Mouse (Mus musculus) kidney, postnatal 36 days (tissue): ENCODE data around the gene Hs3st3a1.

Experiments used
- DNase-seq, 2 experiments: peaks; one replicate each; pipeline ENCODE4 v3.0.0; 2021 to 2022; ENCODE audit warnings: mixed read lengths in 2 of 2

Gene Hs3st3a1

DNA sequence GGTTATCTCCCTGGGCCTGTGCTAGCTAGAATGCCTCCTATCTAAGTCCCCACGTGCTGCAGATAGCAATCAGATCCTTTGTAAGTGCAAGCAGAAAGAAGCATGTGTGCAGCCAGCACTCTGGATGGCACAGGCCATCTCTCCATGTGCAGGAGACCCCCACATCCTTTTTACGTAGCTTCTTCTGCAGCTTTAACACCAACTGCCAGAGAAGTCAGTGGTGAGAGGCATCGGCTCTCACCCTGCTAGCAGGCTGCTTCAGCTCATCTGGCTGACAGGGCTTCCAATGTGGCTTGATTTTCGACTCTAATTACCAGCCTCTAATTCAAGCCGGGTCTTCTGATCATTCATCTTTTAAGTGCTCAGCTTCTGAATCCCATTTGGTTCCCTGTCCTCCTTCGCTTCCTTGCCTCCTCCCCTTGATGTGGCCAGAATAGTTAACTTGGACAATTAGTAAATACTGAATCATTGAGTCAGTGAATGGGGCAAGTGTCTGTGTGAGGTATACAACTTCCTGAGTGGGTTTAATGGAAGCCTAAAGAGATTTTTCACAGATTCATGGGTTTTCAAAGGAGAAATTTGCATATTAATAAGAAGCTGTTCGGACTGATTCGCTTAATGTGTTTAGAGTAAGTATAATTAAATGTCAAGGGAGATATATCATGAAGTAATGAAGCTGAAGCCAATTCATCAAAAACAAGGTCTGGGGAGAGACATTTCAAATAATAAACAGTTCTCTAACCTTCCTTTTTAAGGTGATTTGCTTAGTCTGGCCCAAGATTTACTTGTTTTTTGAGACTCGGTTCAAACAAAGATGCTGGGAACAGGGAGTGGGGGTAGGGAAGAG is 54.7 kb downstream of the Hs3st3a1 start:
- no peak for DNase-seq

DNA sequence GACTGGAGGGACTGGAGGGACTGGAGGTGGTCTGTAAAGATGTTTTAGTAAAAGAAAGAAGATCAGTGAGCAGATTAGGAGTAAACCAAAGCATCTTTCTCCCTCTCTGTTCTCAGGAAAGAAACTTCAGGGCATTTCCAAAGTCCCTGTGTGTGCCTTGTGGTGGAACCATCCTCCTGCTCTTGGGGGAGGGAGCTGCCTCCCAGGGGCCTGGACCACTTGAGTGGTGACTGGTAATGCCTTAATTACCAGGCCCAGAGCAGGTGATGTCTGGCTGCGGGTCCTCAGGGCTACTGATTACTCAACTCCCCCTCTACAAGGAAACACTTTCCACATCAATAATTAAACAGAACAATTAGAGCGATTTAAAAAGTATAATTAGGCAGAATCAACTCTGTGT is 59.3 kb downstream of the Hs3st3a1 start:
- DNase-seq, result no peak

DNA sequence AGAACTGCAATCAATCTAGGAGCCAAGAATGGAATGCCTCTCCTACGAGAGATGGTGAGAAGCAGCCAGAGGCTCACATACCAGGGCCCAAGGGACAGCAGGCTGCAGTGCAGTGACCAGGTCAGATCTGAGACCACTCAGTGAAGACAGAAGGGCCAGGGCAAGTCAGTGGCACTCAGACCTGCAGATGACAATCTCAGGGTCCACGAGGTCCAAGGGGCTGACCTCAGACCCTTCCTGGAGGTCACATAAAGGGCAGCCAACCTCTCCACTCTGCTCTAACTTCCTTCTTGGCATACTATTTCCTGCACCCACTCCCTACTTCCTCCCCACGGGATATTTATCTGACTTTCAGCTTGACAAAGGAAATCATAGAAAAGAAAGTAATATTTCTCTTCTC is 60.8 kb downstream of the Hs3st3a1 start:
- peak; percentile 4 to 15 for DNase-seq

DNA sequence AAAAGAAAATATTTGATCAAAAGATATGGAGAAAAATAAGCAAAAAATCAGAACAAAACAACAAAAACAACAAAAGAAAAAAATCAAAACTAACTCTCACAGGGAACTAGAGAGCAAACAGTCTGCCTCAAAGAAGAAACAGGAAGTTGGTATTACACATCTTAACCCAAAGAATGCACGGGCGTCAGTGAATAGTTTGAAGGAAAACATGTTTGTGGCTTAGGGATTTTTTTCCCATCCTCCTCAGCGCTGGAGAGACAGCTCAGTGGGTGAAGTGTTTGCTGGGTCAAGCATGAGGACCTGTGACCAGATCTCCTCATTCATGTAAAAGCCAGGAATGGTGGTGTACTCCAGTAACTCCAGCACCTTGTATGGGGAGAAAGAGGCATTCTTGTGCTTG is 61.5 kb downstream of the Hs3st3a1 start:
- DNase-seq, result no peak

GRCm38 (mm10) chr11:64500536-64501112 is 65.5 kb downstream of the Hs3st3a1 start:
- no peak for DNase-seq

- DNase-seq, result no peak
These were observed 67.9 kb downstream of the Hs3st3a1 start for GRCm38 (mm10) chr11:64503040-64503439.

DNA sequence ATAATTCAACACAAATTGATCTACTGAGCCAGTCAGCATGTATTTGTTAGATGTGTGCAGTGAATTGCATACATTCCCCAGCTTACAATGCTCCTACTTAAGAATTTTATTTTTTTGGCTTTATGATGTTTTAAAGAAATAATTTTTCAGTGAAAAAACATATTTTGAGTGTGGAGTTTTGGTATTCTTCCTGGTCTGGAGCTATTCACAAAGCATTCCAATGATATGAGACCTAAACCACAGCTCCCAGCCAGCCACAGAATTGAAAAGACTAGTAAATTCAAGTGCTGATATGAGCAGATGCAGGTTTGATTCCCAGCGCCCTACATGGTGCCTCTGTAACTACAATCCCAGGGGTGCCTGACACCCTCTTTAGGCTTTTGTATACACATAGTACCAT is 70.8 kb downstream of the Hs3st3a1 start:
- DNase-seq, result no peak

- DNase-seq, result no peak
These were observed 71.9 kb downstream of the Hs3st3a1 start for GRCm38 (mm10) chr11:64507024-64507423.

DNA sequence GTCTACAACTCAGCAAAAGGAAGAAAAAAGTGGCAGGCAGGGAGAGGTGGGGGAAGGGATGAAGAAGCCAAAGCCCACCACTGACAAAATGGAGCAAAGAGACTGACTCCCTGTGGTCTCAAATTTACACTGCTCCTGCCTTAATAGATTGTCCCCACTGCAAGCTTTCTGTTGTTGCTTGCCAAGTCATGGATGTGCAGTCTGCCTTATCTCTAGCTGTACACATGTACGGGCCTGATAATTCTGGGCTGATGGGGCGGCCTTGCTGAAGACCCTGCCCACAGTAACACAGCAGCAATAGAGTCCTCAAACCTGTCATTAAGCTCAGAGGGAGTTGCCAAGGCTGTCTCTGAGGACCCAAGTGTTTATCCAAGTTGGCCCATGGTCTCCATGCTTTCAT is 74.0 kb downstream of the Hs3st3a1 start:
- no peak for DNase-seq

- no peak for DNase-seq
These were observed 77.2 kb downstream of the Hs3st3a1 start for GRCm38 (mm10) chr11:64512301-64512700.

- no peak for DNase-seq
These were observed 78.3 kb downstream of the Hs3st3a1 start for GRCm38 (mm10) chr11:64513419-64513818.

DNA sequence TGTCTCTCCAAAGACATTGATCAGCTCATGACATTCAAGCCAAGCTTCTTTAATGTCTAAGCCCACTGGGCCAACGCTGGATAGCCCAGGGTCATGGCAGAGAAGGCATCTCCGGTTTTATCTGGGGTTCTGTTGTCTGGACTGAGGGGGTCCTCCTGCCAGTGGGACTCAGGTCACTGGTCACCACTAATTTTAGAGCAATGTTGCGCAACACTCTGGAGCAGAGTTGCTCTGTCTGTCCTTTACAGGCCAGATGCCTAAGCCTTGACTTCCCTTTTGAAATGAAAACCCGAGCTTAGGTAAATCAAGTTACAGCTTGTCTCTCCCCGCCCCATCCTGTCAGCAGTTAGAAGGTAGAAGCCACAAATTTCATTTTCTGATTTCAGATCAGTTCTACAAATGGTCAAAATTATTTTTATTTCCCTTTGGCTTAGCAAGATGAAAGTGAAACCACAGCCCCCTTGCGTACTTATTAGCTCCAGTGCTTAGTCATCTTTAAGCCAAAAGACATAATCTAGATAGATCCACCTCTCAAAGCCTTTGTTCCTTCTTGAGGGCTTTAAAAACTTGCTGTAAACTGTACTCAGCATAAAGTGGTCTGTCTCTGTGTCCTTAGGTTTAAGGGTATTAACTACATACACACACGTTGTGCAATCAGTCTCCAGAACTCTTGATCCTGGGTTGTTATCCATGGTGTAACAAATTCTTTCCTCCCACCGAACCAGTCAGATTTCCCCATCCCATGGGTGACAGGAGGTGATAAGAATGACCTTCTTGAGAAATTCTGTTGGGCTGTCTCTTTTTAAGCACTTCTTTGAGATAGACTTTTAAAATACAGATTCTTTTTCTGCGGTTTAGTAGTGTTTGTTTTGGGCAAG is 81.8 kb downstream of the Hs3st3a1 start:
- DNase-seq, result no peak

GRCm38 (mm10) chr11:64518146-64518841 is 83.2 kb downstream of the Hs3st3a1 start:
- DNase-seq, result no peak

- DNase-seq, result no peak
These were observed 89.0 kb downstream of the Hs3st3a1 start for GRCm38 (mm10) chr11:64523993-64524570.

GRCm38 (mm10) chr11:64537230-64537629 is 102.1 kb downstream of the Hs3st3a1 start:
- no peak for DNase-seq

GRCm38 (mm10) chr11:64541866-64542265 is 106.7 kb downstream of the Hs3st3a1 start:
- no peak for DNase-seq

- DNase-seq, result no peak
These were observed 107.2 kb downstream of the Hs3st3a1 start for GRCm38 (mm10) chr11:64542335-64542734.

DNA sequence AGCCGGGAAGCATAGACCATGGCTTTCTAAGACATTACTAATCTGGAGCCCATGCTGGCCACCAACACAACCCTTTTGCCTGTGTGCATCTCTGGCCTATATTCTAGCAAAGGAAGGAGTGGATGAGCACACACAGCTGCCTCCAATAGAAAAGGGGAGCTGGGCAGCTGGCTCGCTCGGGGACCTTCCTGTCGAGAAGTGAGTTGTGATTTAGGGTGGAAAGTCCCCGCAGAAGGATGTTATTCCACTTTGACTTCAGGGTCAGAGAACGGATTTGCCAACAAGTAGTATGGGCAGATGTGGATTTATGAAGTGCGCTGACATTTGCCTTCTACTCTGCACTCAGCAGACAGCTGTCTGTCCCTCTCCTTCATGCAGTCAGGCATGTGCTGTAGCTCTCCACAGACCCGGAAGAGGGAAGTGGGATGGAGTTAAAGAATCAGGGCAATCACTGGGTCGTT is 108.1 kb downstream of the Hs3st3a1 start:
- no peak for DNase-seq

GRCm38 (mm10) chr11:64544236-64544635 is 109.1 kb downstream of the Hs3st3a1 start:
- DNase-seq, result peak in 1 of 2 experiments; percentile 0

GRCm38 (mm10) chr11:64549380-64549779 is 114.2 kb downstream of the Hs3st3a1 start:
- DNase-seq, result no peak

DNA sequence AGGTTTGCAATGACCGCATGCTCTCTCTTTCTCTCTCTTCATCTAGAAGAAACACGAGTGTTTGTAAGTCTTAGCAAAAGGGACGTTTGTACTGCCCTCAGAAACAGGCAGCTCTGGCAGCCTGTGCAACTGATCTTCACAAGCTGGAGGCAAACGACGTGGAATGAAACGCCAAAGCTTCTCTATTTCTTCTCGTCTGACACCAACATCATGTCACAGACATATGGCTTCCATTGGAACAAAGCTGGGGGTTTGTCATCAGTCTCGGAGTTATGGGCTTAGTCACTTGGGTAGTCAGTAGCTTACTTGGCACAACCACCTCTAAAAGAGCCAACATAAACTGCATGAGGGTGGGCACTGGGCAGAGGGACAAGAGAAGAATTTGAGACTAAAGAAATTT is 114.8 kb downstream of the Hs3st3a1 start:
- DNase-seq, result no peak

DNA sequence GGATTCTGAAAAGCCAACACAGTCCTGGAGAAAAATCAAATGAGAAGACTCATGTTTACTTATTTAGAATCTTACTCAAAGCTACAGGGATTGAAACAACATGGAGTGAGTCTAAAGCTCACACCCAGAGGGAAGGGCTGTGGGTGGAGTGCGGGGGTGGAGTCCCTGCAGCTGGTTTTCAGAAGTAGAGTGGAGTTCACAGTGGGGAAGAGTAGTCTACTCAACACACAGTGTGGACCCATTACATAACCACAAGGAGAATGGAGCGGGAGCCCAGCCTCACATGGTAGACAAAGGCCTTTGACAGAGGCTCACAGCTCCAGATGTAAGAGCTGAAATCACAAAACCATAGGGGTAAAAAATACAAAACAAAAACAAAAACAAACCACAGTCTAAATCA is 123.2 kb downstream of the Hs3st3a1 start:
- DNase-seq, result no peak
